Mouse (Mus musculus) common myeloid progenitor, adult 5-6 weeks (primary cell): Measurements from ENCODE around the gene Trip6. TPM values are rescaled to one million over a fixed set of nuclear protein-coding genes. Genes with fewer than 3 reads are reported as not detected.
"Not testable (repeated sequence)": the region's sequence is repeated elsewhere in the genome, so short reads cannot be mapped to it uniquely, and the experiment has no call there.

ENCODE experiments used
- ATAC-seq: replicated peaks from 2 replicates; pipeline ENCODE4 v1.8.0; 2016; ENCODE audit warnings: low read depth, mild to moderate bottlenecking, moderate TSS enrichment, inconsistent platforms; ENCODE audit not compliant: poor library complexity, severe bottlenecking
- total RNA-seq: library from RNA; stranded (forward); fragments of 200-1000, 187-1606 nt; gene quantifications from 2 replicates; pipeline ENCODE4 v1.2.3, GENCODE M21; 2017

Gene Trip6
- total RNA-seq, 1 experiment from 2014 or later, result 12.7 TPM

DNA sequence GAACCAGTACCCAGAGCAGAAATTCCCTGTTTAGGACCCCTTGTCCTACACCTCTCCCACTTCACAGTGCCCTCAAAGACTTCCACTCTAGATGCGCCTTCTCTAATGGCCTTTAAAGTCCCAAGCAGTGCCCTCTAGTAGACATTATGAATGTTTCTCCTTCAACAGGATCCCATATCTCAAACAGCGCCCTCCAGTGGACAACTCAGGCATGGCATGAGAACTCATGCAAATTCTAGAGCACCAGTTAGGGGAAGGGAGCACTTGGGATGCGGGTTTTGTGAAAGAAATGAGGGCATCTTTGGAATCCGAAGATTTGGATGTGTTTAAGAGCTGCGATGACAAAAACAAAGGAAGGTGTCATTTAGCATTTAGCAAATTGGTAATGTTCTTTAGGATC is 29.2 kb downstream of the Trip6 start:
- ATAC-seq, result no peak

- ATAC-seq, result not testable (repeated sequence)
Observed at GRCm38 (mm10) chr5:137284411-137284810, 29.8 kb downstream of the Trip6 start.

- peak; percentile 72; the same call in 1 of the 2 replicates for ATAC-seq
Observed at GRCm38 (mm10) chr5:137277360-137278342, 36.6 kb downstream of the Trip6 start.

- ATAC-seq, result no peak
Observed at GRCm38 (mm10) chr5:137268131-137268910, 45.9 kb downstream of the Trip6 start.

- no peak for ATAC-seq
Observed at GRCm38 (mm10) chr5:137264787-137265186, 49.4 kb downstream of the Trip6 start.

DNA sequence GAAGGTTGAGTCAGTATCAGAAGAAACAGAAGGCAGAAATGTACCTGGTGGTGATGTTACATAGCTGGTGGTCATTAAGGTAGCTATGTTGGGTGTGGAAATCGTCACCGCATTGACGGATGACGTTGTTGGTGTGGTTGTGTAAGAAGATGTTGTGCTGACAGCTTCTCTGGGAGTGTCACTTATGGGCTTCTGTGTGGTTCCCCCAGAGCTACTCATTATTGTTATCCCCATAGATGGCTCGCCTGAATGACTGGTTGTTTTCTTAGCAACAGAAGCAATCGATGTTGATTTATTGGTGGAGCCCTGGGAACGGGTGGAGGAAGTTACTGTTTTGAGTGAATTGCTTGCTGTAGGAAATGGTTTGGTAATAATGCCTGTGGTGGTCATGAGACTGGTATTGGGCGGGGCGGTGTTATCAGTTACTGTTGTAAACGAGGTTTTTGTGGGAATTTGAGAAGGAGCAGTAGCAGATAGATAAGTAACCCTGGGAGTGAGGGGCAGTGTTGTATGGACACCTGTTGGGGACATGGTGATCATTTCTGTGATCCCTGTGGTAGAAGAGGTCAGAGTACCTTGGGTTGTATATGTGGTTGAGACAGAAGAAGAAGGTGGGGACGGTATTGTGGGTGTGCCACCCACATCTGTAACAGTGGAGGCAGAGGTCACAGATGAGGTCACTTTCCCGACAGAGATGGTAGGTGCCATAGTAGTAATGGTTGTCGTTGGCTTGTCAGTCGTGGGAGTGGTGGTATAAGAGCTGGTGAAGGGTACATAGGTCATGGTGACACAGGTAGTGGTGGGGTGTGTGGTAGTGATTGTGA is 50.1 kb downstream of the Trip6 start:
- peak; percentile 75 for ATAC-seq

Other genes with a start within 250 kb of the Trip6 start
- not detected in 2 replicates for gene Serpine1, start 242.1 kb downstream of the Trip6 start, total RNA-seq
- gene Trim56, start 198.2 kb downstream of the Trip6 start, total RNA-seq, result 27.7 and 34.3 TPM in 2 replicates
- gene Muc3, start 165.1 kb downstream of the Trip6 start, total RNA-seq, result not detected in 2 replicates
- 0.82 TPM in 1 of 2 replicates, not detected in the other for gene Muc3a, start 102.0 kb downstream of the Trip6 start, total RNA-seq
- 6.3 and 6.6 TPM in 2 replicates for gene Ache, start 26.9 kb downstream of the Trip6 start, total RNA-seq
- gene Ufsp1, start 19.8 kb downstream of the Trip6 start, total RNA-seq, result 3.2 and 4.4 TPM in 2 replicates
- gene Srrt, start 6.7 kb downstream of the Trip6 start, total RNA-seq, result 296 and 373 TPM in 2 replicates
- gene Slc12a9, start 19.2 kb upstream of the Trip6 start, total RNA-seq, result 2.1 and 5.8 TPM in 2 replicates
- not detected in 2 replicates for gene Ephb4, start 35.7 kb upstream of the Trip6 start, total RNA-seq
- 0.10 and 0.37 TPM in 2 replicates for gene Zan, start 162.7 kb upstream of the Trip6 start, total RNA-seq
- 21.6 and 38.0 TPM in 2 replicates for gene Pop7, start 188.1 kb upstream of the Trip6 start, total RNA-seq
- gene Gigyf1, start 204.1 kb upstream of the Trip6 start, total RNA-seq, result 6.7 and 12.5 TPM in 2 replicates
- not detected in 2 replicates for gene Epo, start 218.8 kb upstream of the Trip6 start, total RNA-seq
- gene Gnb2, start 219.1 kb upstream of the Trip6 start, total RNA-seq, result 190 and 213 TPM in 2 replicates
- not detected in 2 replicates for gene Actl6b, start 239.1 kb upstream of the Trip6 start, total RNA-seq